Mouse (Mus musculus) lung, embryonic 14.5 days (tissue): ENCODE measurements around the gene Nup188. TPM values are rescaled to one million over a fixed set of nuclear protein-coding genes. Genes with fewer than 3 reads are reported as not detected.
A peak's percentile ranks its signal among the peaks of the same experiment; 100 is the strongest.

ENCODE experiments used
- ATAC-seq: fragments of 200-750 bp; cut with Nextera tagmentation; 2 replicates; pipeline ENCODE4 v1.8.0; 2017; ENCODE audit warnings: mild to moderate bottlenecking, moderate TSS enrichment, moderate library complexity; ENCODE audit not compliant: insufficient read depth
- DNase-seq: peaks from one replicate; pipeline ENCODE4 v3.0.0-alpha.2; 2015
- H3K27ac ChIP-seq: fragments of 300-500 bp; sonication (generic); 2 replicates; pipeline ENCODE4 v1.5.1; 2014; ENCODE audit warnings: low read depth, mild to moderate bottlenecking, moderate library complexity
- H3K27me3 ChIP-seq: fragments of 300-500 bp; sonication (generic); 2 replicates; pipeline ENCODE4 v1.6.1; 2014; ENCODE audit warnings: low read length, control low read depth; ENCODE audit not compliant: insufficient read depth
- H3K36me3 ChIP-seq: fragments of 300-500 bp; sonication (generic); 2 replicates; pipeline ENCODE4 v1.6.1; 2014; ENCODE audit warnings: control low read depth; ENCODE audit not compliant: insufficient read depth
- H3K4me1 ChIP-seq: fragments of 300-500 bp; sonication (generic); 2 replicates; pipeline ENCODE4 v1.6.1; 2014; ENCODE audit warnings: antibody characterized with exemption, control low read depth; ENCODE audit not compliant: insufficient read depth
- H3K4me2 ChIP-seq: fragments of 300-500 bp; sonication (generic); 2 replicates; pipeline ENCODE4 v1.6.1; 2014; ENCODE audit warnings: mild to moderate bottlenecking
- H3K4me3 ChIP-seq: fragments of 300-500 bp; sonication (generic); 2 replicates; pipeline ENCODE4 v1.5.1; 2014; ENCODE audit warnings: low read depth, low read length
- H3K9ac ChIP-seq: fragments of 300-500 bp; sonication (generic); 2 replicates; pipeline ENCODE4 v1.6.1; 2014
- H3K9me3 ChIP-seq: fragments of 300-500 bp; sonication (generic); 2 replicates; pipeline ENCODE4 v1.6.1; 2016; ENCODE audit warnings: low read depth, low read length, control low read depth
- CTCF ChIP-seq: IDR thresholded peaks from 2 replicates; pipeline ENCODE4 v1.5.1; 2016; ENCODE audit warnings: antibody characterized with exemption, low read depth
- WGBS: fragments of 180-500 bp; shearing (Covaris S2); extraction: QIAGEN DNeasy Blood & Tissue Kit; methylation state at CpG from one replicate; pipeline ENCODE4 v1.1.7; 2014; 5-methylcytosine and 5-hydroxymethylcytosine counted together
- polyA plus RNA-seq: library from polyadenylated mRNA; unstranded; fragments of >200 nt; fragmentation: Nextera tagmentation; extraction: Ambion mirVana; gene quantifications from 2 replicates; pipeline ENCODE4 v1.2.1, GENCODE M21; 2014

The Nup188 gene
- polyA plus RNA-seq, 1 experiment from 2014 or later, result 56.0 TPM

DNA sequence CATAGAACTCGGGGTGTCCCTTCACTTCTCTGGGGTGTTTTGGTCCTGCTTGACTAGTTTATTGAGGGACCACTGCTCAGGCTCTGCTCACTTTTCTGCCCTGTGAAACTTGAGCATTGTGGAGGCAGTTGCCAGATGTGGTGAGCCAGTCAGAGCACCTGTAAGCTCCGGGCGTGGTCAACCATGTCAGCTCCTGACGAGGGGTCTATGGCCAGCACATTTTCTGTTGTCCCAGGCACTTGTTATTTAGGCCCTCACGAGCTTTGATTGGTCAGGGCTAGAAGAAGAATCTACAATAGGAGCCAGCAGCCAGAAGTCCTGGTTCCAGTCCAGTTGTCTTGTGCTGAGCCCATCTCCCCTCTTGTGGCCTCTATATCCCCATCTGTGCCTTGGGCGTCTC is 22.4 kb upstream of the Nup188 start:
- WGBS, result 85% methylated on average over 6 of the region's 6 CpGs
- Histone ChIP-seq H3K27me3 (no peaks in the 10 kb centered on the region), H3K4me2 (no peak overlapping the region), H3K4me3 (no peak overlapping the region), H3K4me1 (peaks cover 20% of the 10 kb centered on the region), H3K9ac (no peak overlapping the region), H3K36me3 (peaks cover 58% of the 10 kb centered on the region), H3K27ac (no peak overlapping the region), H3K9me3 (no peaks in the 10 kb centered on the region)
- no peak for TF ChIP-seq CTCF
- ATAC-seq, result no peak
- DNase-seq, result no peak

- peaks cover 20% of the 10 kb centered on the region for H3K4me1 ChIP-seq
- H3K9ac ChIP-seq, result peak overlapping the region; percentile 2; the same call in 1 of the 2 replicates
- TF ChIP-seq CTCF, result no peak
- H3K4me2 ChIP-seq, result no peak overlapping the region
- no peaks in the 10 kb centered on the region for H3K27me3 ChIP-seq
- H3K36me3 ChIP-seq, result peaks cover 48% of the 10 kb centered on the region
- DNase-seq (peak; percentile 34), ATAC-seq (no peak)
- H3K27ac ChIP-seq, result peak overlapping the region; percentile 87; the same call in 1 of the 2 replicates
- H3K9me3 ChIP-seq, result no peaks in the 10 kb centered on the region
- no peak overlapping the region for H3K4me3 ChIP-seq
- WGBS, result 54% methylated on average over 7 of the region's 7 CpGs
Measured at GRCm38 (mm10) chr2:30264671-30265519, 21.3 kb upstream of the Nup188 start.

DNA sequence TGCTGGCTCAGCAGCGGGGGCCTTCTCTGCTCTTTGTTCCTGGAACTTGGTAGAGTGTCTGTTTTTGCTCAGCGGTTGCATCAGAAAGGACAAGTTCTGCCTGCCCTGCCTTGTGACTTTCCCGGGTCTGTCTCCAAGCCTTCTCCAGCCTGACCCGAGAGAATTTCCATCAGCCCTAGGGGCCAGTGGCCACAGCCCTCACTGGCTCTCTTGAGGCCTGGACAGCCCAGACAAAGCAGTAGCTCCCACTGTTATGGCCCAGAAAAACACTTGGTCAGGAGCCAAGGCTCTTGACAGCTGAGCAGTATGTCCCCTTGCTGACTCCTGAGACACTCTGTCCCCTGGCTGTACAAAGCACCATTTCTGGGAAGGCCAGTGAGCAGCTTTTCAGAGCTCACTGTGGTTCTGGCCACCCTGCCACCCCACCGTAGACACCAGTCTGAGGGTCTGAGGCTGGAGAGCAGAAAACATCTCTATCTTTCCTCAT is 20.4 kb upstream of the Nup188 start, which contains the start of gene Phyhd1:
Phyhd1 (plus strand) TSS at position 437 of the 487 bp plus-strand sequence.
- ATAC-seq (peak; percentile 36; the same call in 1 of the 2 replicates), DNase-seq (peak; percentile 90)
- Histone ChIP-seq H3K27me3 (no peaks in the 10 kb centered on the region), H3K27ac (peak within 1 kb of the TSS; percentile 87), H3K4me2 (peak within 1 kb of the TSS; percentile 50), H3K4me3 (peak within 1 kb of the TSS; percentile 8; the same call in 1 of the 2 replicates), H3K9ac (peak within 1 kb of the TSS; percentile 2), H3K9me3 (no peaks in the 10 kb centered on the region), H3K36me3 (peaks cover 41% of the 10 kb centered on the region), H3K4me1 (peaks cover 20% of the 10 kb centered on the region)
- 40% methylated on average over 5 of the region's 5 CpGs for WGBS
- no peak for TF ChIP-seq CTCF

DNA sequence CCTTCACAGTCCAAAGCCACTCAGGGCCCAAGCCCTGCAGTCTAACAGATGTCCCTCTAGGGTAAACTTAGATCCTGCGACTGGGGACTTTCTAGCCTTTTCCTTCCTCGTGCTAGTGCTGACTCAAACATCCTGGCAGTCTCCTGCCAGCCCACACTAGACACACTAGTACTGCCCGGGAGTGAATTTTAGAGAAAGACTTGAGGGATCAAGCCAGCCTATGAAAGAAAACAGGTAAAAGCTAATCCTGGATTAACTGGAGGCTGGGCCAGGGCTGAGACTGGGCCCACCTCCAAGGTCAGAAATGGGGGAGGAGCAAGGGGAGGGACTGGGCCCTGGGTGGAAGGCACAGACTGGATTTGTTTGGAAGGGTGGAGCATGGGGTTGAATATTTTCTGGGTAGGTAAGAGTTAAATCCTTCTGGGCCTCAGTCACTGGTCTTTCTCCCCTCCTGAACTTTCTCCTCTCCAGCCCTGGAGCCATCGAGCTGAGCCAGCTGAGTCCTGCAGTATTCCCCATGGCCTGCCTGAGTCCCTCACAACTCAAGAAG is 19.7 kb upstream of the Nup188 start:
- peak overlapping the region; percentile 87 for H3K27ac ChIP-seq
- peak; percentile 77 for DNase-seq
- ATAC-seq, result peak; percentile 50
- peak overlapping the region; percentile 50 for H3K4me2 ChIP-seq
- H3K36me3 ChIP-seq, result peaks cover 34% of the 10 kb centered on the region
- H3K4me1 ChIP-seq, result peaks cover 20% of the 10 kb centered on the region
- no peaks in the 10 kb centered on the region for H3K27me3 ChIP-seq
- WGBS, result 10% methylated on average over 4 of the region's 4 CpGs
- TF ChIP-seq CTCF, result no peak
- H3K4me3 ChIP-seq, result peak overlapping the region; percentile 8; the same call in 1 of the 2 replicates
- H3K9ac ChIP-seq, result peak overlapping the region; percentile 1; the same call in 1 of the 2 replicates
- H3K9me3 ChIP-seq, result no peaks in the 10 kb centered on the region

DNA sequence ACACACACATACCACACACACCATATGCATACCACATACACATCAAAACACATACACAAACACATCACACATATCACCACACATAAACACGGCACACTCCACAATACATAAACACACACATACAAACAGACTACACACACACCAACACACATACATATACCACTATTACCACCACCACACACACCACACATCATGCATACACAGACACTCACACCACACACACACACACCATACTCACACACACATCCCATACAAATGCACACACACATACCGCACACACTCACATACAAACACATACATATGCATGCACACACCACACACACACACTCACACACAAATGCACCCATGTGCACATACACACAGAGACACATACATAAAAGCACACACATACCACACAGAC is 18.7 kb upstream of the Nup188 start:
- H3K4me2 ChIP-seq, result no peak overlapping the region
- whole genome bisulfite sequencing, result 83% methylated on average over 2 of the region's 2 CpGs

GRCm38 (mm10) chr2:30268371-30268770 is 17.8 kb upstream of the Nup188 start:
- Histone ChIP-seq H3K4me1 (peaks cover 20% of the 10 kb centered on the region), H3K4me2 (no peak overlapping the region), H3K9me3 (no peaks in the 10 kb centered on the region), H3K36me3 (peaks cover 16% of the 10 kb centered on the region), H3K9ac (no peak overlapping the region), H3K27me3 (no peaks in the 10 kb centered on the region), H3K4me3 (no peak overlapping the region), H3K27ac (no peak overlapping the region)
- DNase-seq (no peak), ATAC-seq (no peak)
- TF ChIP-seq CTCF, result no peak
- 54% methylated on average over 4 of the region's 4 CpGs for WGBS

More for the DNA sequence above, 18.7 kb upstream of the Nup188 start:
- Histone ChIP-seq H3K27ac (no peak overlapping the region), H3K9ac (no peak overlapping the region), H3K4me1 (peaks cover 20% of the 10 kb centered on the region), H3K9me3 (no peaks in the 10 kb centered on the region), H3K4me3 (no peak overlapping the region), H3K36me3 (peaks cover 24% of the 10 kb centered on the region), H3K27me3 (no peaks in the 10 kb centered on the region)
- TF ChIP-seq CTCF, result no peak
- no peak for DNase-seq
- ATAC-seq, result no peak
